Mouse (Mus musculus) left cerebral cortex, postnatal 4 days (tissue): ENCODE measurements around the gene Sccpdh. TPM values are rescaled to one million over a fixed set of nuclear protein-coding genes. Genes with fewer than 3 reads are reported as not detected.
A peak's percentile ranks its signal among the peaks of the same experiment; 100 is the strongest.
"Not testable (repeated sequence)": the region's sequence is repeated elsewhere in the genome, so short reads cannot be mapped to it uniquely, and the experiment has no call there.

Experiments used
- DNase-seq: peaks from one replicate; pipeline ENCODE4 v3.0.0-alpha.2; 2022
- intact Hi-C: fragments of 180-260 bp; cut with DNase I; formaldehyde crosslinking; loops from one replicate; pipeline ENCODE4 v1.15.1; 2025
- total RNA-seq, 2 experiments: library from RNA; stranded (reverse); gene quantifications; 2 replicates each; pipeline ENCODE4 v1.2.3; 2021

The Sccpdh gene
- total RNA-seq, result 10 to 100 TPM; 88.3 to 88.5 TPM

GRCm38 (mm10) chr1:179668013-179668805, at the start of gene Sccpdh:
Gene Sccpdh (plus strand): TSS chr1:179668210.
- intact Hi-C loops, result loop anchor here (10.0 kb wide), 1 partner anchor 163 kb away; no protein-coding TSS in a partner anchor
- peak; percentile 90 for DNase-seq

GRCm38 (mm10) chr1:179622665-179623064, 45.3 kb upstream of the Sccpdh start:
- intact Hi-C loops, result loop anchor here (5.0 kb wide), 1 partner anchor 115 kb away; no protein-coding TSS in a partner anchor

GRCm38 (mm10) chr1:179623657-179624056, 44.4 kb upstream of the Sccpdh start:
- intact Hi-C loops, result loop anchor here (5.0 kb wide), 1 partner anchor 116 kb away; no protein-coding TSS in a partner anchor
- DNase-seq, result peak; percentile 63

More at GRCm38 (mm10) chr1:179622665-179623064, 45.3 kb upstream of the Sccpdh start:
- DNase-seq, result no peak

- intact Hi-C loops, result loop anchor here (5.0 kb wide), 1 partner anchor 117 kb away; no protein-coding TSS in a partner anchor
Measured at GRCm38 (mm10) chr1:179624354-179624753, 43.7 kb upstream of the Sccpdh start.

GRCm38 (mm10) chr1:179627855-179628254, 40.2 kb upstream of the Sccpdh start:
- DNase-seq, result no peak

More at GRCm38 (mm10) chr1:179624354-179624753, 43.7 kb upstream of the Sccpdh start:
- DNase-seq, result peak; percentile 50

GRCm38 (mm10) chr1:179628438-179629106, 39.4 kb upstream of the Sccpdh start:
- DNase-seq, result no peak
- intact Hi-C loops, result no loop called here

More at GRCm38 (mm10) chr1:179627855-179628254, 40.2 kb upstream of the Sccpdh start:
- intact Hi-C loops, result no loop called here

GRCm38 (mm10) chr1:179629276-179629675, 38.7 kb upstream of the Sccpdh start:
- DNase-seq, result no peak
- intact Hi-C loops, result no loop called here

- DNase-seq, result no peak
- intact Hi-C loops, result no loop called here
Measured at GRCm38 (mm10) chr1:179632746-179633413, 35.1 kb upstream of the Sccpdh start.

- DNase-seq, result no peak
- intact Hi-C loops, result no loop called here
Measured at GRCm38 (mm10) chr1:179633414-179633752, 34.6 kb upstream of the Sccpdh start.

GRCm38 (mm10) chr1:179634159-179634558, 33.9 kb upstream of the Sccpdh start:
- intact Hi-C loops, result no loop called here
- no peak for DNase-seq

GRCm38 (mm10) chr1:179642726-179643125, 25.3 kb upstream of the Sccpdh start:
- intact Hi-C loops, result loop anchor here (10.0 kb wide), 1 partner anchor 92 kb away; no protein-coding TSS in a partner anchor
- no peak for DNase-seq

- peak; percentile 13 for DNase-seq
- intact Hi-C loops, result loop anchor here (10.0 kb wide), 1 partner anchor 91 kb away; no protein-coding TSS in a partner anchor
Measured at GRCm38 (mm10) chr1:179644151-179644550, 23.9 kb upstream of the Sccpdh start.

- intact Hi-C loops, result loop anchor here (10.0 kb wide), 1 partner anchor 89 kb away; no protein-coding TSS in a partner anchor
- peak; percentile 77 for DNase-seq
Measured at GRCm38 (mm10) chr1:179645101-179645979, 22.7 kb upstream of the Sccpdh start.

- intact Hi-C loops, result loop anchor here (10.0 kb wide), 1 partner anchor 89 kb away; no protein-coding TSS in a partner anchor
- no peak for DNase-seq
Measured at GRCm38 (mm10) chr1:179645980-179646268, 22.1 kb upstream of the Sccpdh start.

- not testable (repeated sequence) for DNase-seq
Measured at GRCm38 (mm10) chr1:179648678-179649077, 19.3 kb upstream of the Sccpdh start.

GRCm38 (mm10) chr1:179649324-179649723, 18.7 kb upstream of the Sccpdh start:
- intact Hi-C loops, result loop anchor here (10.0 kb wide), 1 partner anchor 85 kb away; no protein-coding TSS in a partner anchor
- DNase-seq, result no peak

More at GRCm38 (mm10) chr1:179648678-179649077, 19.3 kb upstream of the Sccpdh start:
- intact Hi-C loops, result loop anchor here (10.0 kb wide), 1 partner anchor 86 kb away; no protein-coding TSS in a partner anchor

- intact Hi-C loops, result no loop called here
- no peak for DNase-seq
Measured at GRCm38 (mm10) chr1:179650284-179650683, 17.7 kb upstream of the Sccpdh start.

- no peak for DNase-seq
- intact Hi-C loops, result no loop called here
Measured at GRCm38 (mm10) chr1:179651224-179651623, 16.8 kb upstream of the Sccpdh start.

- DNase-seq, result no peak
- intact Hi-C loops, result loop anchor here (10.0 kb wide), 1 partner anchor 158 kb away; no protein-coding TSS in a partner anchor
Measured at GRCm38 (mm10) chr1:179663065-179663464, 4.9 kb upstream of the Sccpdh start.
